In the genomic region with DNA sequence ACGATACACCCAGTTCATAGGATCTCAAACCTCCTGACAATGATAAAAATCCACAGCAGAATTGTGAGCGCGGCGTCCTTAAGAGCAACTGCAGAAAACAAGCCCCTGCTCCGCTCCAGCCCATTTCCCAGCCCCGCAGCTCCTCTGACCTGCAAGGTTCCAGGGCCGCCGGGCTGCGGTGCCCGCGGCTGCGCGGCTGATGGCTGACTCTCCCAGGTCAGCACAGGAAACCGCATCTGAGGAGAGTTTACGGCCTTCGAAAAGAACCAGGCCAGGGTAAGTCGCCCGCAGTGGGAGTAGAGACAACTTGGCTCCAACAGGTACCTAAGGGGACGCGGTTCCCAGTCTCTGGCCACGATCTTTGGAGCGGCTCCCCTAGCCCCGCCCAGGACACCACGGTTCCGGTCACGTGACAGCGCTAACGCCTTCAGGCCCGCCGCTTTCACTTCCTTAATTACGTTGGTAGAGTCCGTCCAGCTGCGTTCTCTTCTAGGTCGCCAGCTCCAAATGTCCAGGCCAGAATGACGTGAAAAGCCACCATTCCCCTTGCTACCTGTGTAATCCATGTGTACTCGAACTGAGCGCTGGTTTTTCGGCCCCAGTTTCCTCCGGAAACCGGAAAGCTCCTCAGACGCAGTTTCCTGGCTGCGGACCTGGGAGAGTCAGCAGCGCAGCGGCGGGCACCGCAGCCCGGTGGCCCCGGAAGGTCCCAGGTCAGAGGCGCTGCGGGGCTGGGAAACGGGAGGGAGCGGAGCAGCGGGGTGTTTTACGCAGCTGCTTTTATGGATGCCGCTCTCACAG, we compare ENCODE assay signal across 8 mouse cellular contexts. TPM values are rescaled to one million over a fixed set of nuclear protein-coding genes. Genes with fewer than 3 reads are reported as not detected.
DNase-seq lines count a peak whose midpoint lies in the region; ATAC-seq lines count a peak whose summit lies in the region.
"Not testable (repeated sequence)": the region's sequence is repeated elsewhere in the genome, so short reads cannot be mapped to it uniquely, and the experiment has no call there.

Zfp942 (minus strand) TSS at position 358 of the 801 bp plus-strand sequence.
Zfp943 (plus strand) TSS at position 446 of the 801 bp plus-strand sequence.

- peak; percentile 97 for ATAC-seq in embryonic facial prominence, embryonic 14.5 days (ENCODE audit: low read depth)
- peak; percentile 98 for ATAC-seq in limb, embryonic 13.5 days (ENCODE audit: low FRiP score, low read depth)
- ATAC-seq in midbrain, embryonic 15.5 days (replicated peaks): peak; percentile 96

- peak; percentile 91 for DNase-seq in 3134 (ENCODE audit: extremely low read depth, insufficient read length, low spot score)
- DNase-seq in adrenal gland, postnatal 4 days (ENCODE audit: low spot score in 2 of 2): peak; percentile 16 to 61
- peak; percentile 75 for DNase-seq in embryonic facial prominence, embryonic 14.5 days (ENCODE audit: low spot score)
- peak; percentile 83 for DNase-seq in heart, adult 8-10 months (ENCODE audit: low spot score)
- peak; percentile 69 to 78 for DNase-seq in kidney, adult 8-10 months
- DNase-seq in spleen, adult 18-20 months: peak; percentile 59 to 68

- H3K4me2 ChIP-seq in embryonic facial prominence, embryonic 14.5 days (ENCODE audit: low read depth, low read length): peak within 1 kb of the TSS; percentile 59
- peak within 1 kb of the TSS; percentile 69 for H3K4me2 ChIP-seq in limb, embryonic 13.5 days (replicated peaks)
- H3K4me2 ChIP-seq in midbrain, embryonic 15.5 days: peak within 1 kb of the TSS; percentile 60

- H3K9me3 ChIP-seq in embryonic facial prominence, embryonic 14.5 days (ENCODE audit: control insufficient read depth, low read length); limb, embryonic 13.5 days; midbrain, embryonic 15.5 days: not testable (repeated sequence)

- H3K4me3 ChIP-seq in embryonic facial prominence, embryonic 14.5 days (ENCODE audit: low read depth, low read length): peak within 1 kb of the TSS; percentile 69
- peak within 1 kb of the TSS; percentile 72 for H3K4me3 ChIP-seq in limb, embryonic 13.5 days
- H3K4me3 ChIP-seq in midbrain, embryonic 15.5 days: peak within 1 kb of the TSS; percentile 77

- H3K9ac ChIP-seq in embryonic facial prominence, embryonic 14.5 days (ENCODE audit: low read depth, low read length): peak within 1 kb of the TSS; percentile 85
- peak within 1 kb of the TSS; percentile 81 for H3K9ac ChIP-seq in limb, embryonic 13.5 days
- peak within 1 kb of the TSS; percentile 82 for H3K9ac ChIP-seq in midbrain, embryonic 15.5 days

- 0% methylated on average over 34 of the region's 55 CpGs for WGBS in embryonic facial prominence, embryonic 14.5 days
- WGBS in limb, embryonic 13.5 days: under 1% methylated on average over 44 of the region's 55 CpGs
- WGBS in midbrain, embryonic 15.5 days: under 1% methylated on average over 40 of the region's 55 CpGs

- not testable (repeated sequence) for H3K27me3 ChIP-seq in embryonic facial prominence, embryonic 14.5 days (replicated peaks; ENCODE audit: control insufficient read depth, insufficient read depth, low read length); limb, embryonic 13.5 days; midbrain, embryonic 15.5 days (replicated peaks)

- H3K4me1 ChIP-seq in embryonic facial prominence, embryonic 14.5 days (ENCODE audit: control insufficient read depth, insufficient read depth, low read length): not testable (repeated sequence)
- H3K4me1 ChIP-seq in limb, embryonic 13.5 days: peaks cover 12% of the 10 kb centered on the region; the same call in 1 of the 2 replicates
- H3K4me1 ChIP-seq in midbrain, embryonic 15.5 days: peaks cover 23% of the 10 kb centered on the region

- peak within 1 kb of the TSS; percentile 84 for H3K27ac ChIP-seq in embryonic facial prominence, embryonic 14.5 days (replicated peaks; ENCODE audit: low read depth, low read length)
- H3K27ac ChIP-seq in limb, embryonic 13.5 days: peak within 1 kb of the TSS; percentile 84
- H3K27ac ChIP-seq in midbrain, embryonic 15.5 days: peak within 1 kb of the TSS; percentile 86

- not testable (repeated sequence) for H3K36me3 ChIP-seq in embryonic facial prominence, embryonic 14.5 days (ENCODE audit: control insufficient read depth, insufficient read depth, low read length); limb, embryonic 13.5 days; midbrain, embryonic 15.5 days (replicated peaks)

RNA-seq across cellular contexts. Expression of gene Zfp942, which starts in this region (rescaled TPM):
- total RNA-seq in adrenal gland, postnatal 4 days (2021): 10 to 100 TPM; 16.9 to 18.9 TPM
- polyA plus RNA-seq in embryonic facial prominence, embryonic 14.5 days (2014; fragmentation: Nextera tagmentation; extraction: Ambion mirVana): 19.0 and 23.5 TPM in 2 replicates
- 1 to 10 TPM; 5.0 to 6.3 (median 5.6) TPM for total RNA-seq in heart, adult 8-10 months (2022)
- 25.6 and 27.1 TPM in 2 replicates for polyA plus RNA-seq in limb, embryonic 13.5 days (2015; fragmentation: Nextera tagmentation; extraction: Ambion mirVana)
- 19.6 and 20.1 TPM in 2 replicates for polyA plus RNA-seq in midbrain, embryonic 15.5 days (2015; fragmentation: Nextera tagmentation; extraction: Ambion mirVana)

RNA-seq across cellular contexts. Expression of gene Zfp943, which starts in this region (rescaled TPM):
- 10 to 100 TPM; 13.7 to 16.6 TPM for total RNA-seq in adrenal gland, postnatal 4 days (2021)
- 17.6 and 21.2 TPM in 2 replicates for polyA plus RNA-seq in embryonic facial prominence, embryonic 14.5 days (2014; fragmentation: Nextera tagmentation; extraction: Ambion mirVana)
- total RNA-seq in heart, adult 8-10 months (2022): 10 to 100 TPM; 17.1 to 21.9 (median 19.1) TPM
- 17.6 and 20.7 TPM in 2 replicates for polyA plus RNA-seq in limb, embryonic 13.5 days (2015; fragmentation: Nextera tagmentation; extraction: Ambion mirVana)
- polyA plus RNA-seq in midbrain, embryonic 15.5 days (2015; fragmentation: Nextera tagmentation; extraction: Ambion mirVana): 16.6 and 17.1 TPM in 2 replicates

Comparison
In these comparisons a context has a peak if more than half of its experiments do, and no peak if none do; other contexts are left out.
1. Peak in every context shown above with its lines: DNase-seq, ATAC-seq, H3K4me3 ChIP-seq and H3K27ac ChIP-seq.
2. DNase-seq: peak in every context shown above with its lines; median percentile 91 in 3134; 83 in heart, adult 8-10 months; 75 in embryonic facial prominence, embryonic 14.5 days; 74 in kidney, adult 8-10 months; 64 in spleen, adult 18-20 months; 38 in adrenal gland, postnatal 4 days.